Mouse (Mus musculus): ENCODE data around the gene Nubp1. TPM values are rescaled to one million over a fixed set of nuclear protein-coding genes. Genes with fewer than 3 reads are reported as not detected.

Nubp1 gene
- polyA plus RNA-seq, 1 experiment = 19.0 TPM

DNA sequence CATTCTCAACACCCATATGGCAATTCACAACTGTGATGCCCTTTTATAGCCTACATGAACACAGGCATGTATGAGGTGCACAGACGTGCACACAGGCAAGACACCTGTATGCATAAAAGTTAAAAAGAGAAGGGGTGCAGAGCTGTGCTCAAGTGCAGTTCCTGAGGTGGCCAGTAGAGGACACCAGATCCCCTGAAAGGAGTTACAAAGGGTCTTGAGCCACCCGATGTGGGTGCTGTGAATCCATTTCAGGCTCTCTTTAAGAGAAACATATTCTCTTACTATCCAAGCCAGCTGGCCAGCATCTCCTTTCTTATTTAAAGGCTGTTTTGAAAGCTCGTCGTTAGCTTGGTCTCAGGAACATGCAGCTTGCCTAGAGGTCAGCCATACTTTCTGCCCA, 5.1 kb downstream of the Nubp1 start:
- TF ChIP-seq CTCF (IDR thresholded peaks at IDR 0.05; ENCODE audit: control insufficient read depth, insufficient read depth, insufficient replicate concordance, low read depth, low read length) (peak; percentile 71; the same call in 1 of the 2 replicates), POLR2A (IDR thresholded peaks at IDR 0.05; ENCODE audit: control insufficient read depth, low read depth, low read length) (no peak)
- Histone ChIP-seq H3K4me3 (ENCODE audit: control insufficient read depth, low read depth, low read length) (no peak overlapping the region), H3K27me3 (ENCODE audit: control insufficient read depth, insufficient read depth, low read length) (no peaks in the 10 kb centered on the region), H3K27ac (ENCODE audit: control insufficient read depth, insufficient read depth, low read depth, low read length) (no peak overlapping the region), H3K4me1 (ENCODE audit: control insufficient read depth, insufficient read depth, low read length) (peaks cover 2% of the 10 kb centered on the region; the same call in 1 of the 2 replicates), H3K36me3 (ENCODE audit: control insufficient read depth, insufficient read depth, low read length) (no peaks in the 10 kb centered on the region; the same call in 1 of the 2 replicates)

DNA sequence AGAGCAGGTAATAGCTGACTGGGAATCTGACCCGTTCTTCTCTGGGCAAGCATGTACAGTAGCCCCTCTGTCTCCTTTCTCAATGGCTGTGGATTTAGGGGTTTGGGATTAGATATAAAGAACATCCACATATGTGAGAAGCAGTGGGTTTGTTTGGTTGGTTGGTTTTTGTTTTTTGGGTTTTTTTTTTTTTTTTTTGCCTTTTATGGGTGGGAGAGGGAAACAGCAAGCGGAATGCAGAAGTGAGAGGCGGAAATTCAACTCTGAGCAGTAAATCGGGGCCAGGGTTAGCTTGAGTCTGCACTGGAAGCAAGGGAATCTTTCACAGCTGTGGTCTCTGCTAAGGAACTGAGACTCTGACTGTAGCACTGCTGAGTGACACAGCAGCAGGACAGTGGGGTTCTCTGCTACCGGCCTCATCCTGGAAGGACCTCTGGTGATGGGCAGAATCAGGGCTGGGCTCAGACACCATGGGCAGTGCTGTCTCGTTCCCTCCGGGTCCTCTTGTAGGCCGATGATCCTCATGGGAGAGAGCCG, 6.0 kb downstream of the Nubp1 start:
- no peak overlapping the region for H3K4me3 ChIP-seq (ENCODE audit: control insufficient read depth, low read depth, low read length)
- H3K36me3 ChIP-seq (ENCODE audit: control insufficient read depth, insufficient read depth, low read length) = no peaks in the 10 kb centered on the region; the same call in 1 of the 2 replicates
- no peak overlapping the region for H3K27ac ChIP-seq (ENCODE audit: control insufficient read depth, insufficient read depth, low read depth, low read length)
- H3K4me1 ChIP-seq (ENCODE audit: control insufficient read depth, insufficient read depth, low read length) = no peaks in the 10 kb centered on the region; the same call in 1 of the 2 replicates
- no peaks in the 10 kb centered on the region for H3K27me3 ChIP-seq (ENCODE audit: control insufficient read depth, insufficient read depth, low read length)
- TF ChIP-seq POLR2A (IDR thresholded peaks at IDR 0.05; ENCODE audit: control insufficient read depth, low read depth, low read length) (no peak), CTCF (IDR thresholded peaks at IDR 0.05; ENCODE audit: control insufficient read depth, insufficient read depth, insufficient replicate concordance, low read depth, low read length) (no peak)

DNA sequence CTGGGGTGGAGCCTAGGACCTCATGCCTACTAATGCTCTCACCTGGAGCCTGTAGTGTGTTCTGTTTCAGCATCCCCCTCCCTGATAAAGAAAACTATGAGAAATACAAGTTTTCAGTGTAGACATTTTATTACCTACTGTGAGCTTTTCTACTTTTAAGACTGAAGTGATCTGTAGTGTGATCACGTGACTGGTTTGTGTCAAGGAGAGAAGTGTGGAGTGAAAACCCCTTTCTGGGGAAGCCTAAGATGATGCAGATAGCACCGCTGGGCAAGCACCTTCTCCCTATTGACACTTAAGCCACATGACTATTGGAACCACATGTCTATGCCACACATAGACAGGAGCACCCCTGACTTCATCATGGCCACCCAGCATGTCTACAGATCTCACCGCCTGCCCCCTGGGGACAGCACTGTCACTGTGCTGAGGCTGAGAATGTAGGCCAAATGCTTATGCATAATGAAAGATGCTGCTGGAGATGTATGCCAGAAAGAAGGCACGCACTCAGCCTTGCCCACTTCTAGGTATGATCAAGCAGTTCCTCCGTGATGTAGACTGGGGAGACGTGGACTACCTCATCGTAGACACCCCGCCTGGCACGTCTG, 8.8 kb downstream of the Nubp1 start:
- Histone ChIP-seq H3K36me3 (ENCODE audit: control insufficient read depth, insufficient read depth, low read length) (no peaks in the 10 kb centered on the region; the same call in 1 of the 2 replicates), H3K27me3 (ENCODE audit: control insufficient read depth, insufficient read depth, low read length) (no peaks in the 10 kb centered on the region), H3K27ac (ENCODE audit: control insufficient read depth, insufficient read depth, low read depth, low read length) (no peak overlapping the region), H3K4me3 (ENCODE audit: control insufficient read depth, low read depth, low read length) (peak overlapping the region; percentile 14), H3K4me1 (ENCODE audit: control insufficient read depth, insufficient read depth, low read length) (no peaks in the 10 kb centered on the region)
- no peak for TF ChIP-seq CTCF (IDR thresholded peaks at IDR 0.05; ENCODE audit: control insufficient read depth, insufficient read depth, insufficient replicate concordance, low read depth, low read length)
- no peak for TF ChIP-seq POLR2A (IDR thresholded peaks at IDR 0.05; ENCODE audit: control insufficient read depth, low read depth, low read length)

DNA sequence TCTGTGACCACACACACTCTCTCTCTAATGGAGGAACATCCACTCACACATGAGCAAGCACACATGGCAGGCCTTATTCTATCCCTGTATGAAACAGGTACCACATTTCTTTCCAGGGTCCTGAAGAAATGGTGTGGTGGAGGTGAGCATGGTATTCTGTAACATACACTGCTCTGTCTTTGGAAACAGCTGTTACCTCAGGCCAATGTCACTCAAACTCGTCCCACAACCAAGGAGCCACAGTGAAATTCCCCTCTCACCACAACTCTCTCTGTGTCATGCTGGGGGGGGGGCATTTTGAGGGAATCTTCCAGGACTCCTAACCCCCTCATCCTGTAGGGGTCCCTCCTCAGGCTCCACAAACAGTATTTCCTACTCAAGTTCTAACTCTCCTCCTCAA, 20.2 kb downstream of the Nubp1 start:
- TF ChIP-seq POLR2A (IDR thresholded peaks at IDR 0.05; ENCODE audit: control insufficient read depth, low read depth, low read length) (no peak), CTCF (IDR thresholded peaks at IDR 0.05; ENCODE audit: control insufficient read depth, insufficient read depth, insufficient replicate concordance, low read depth, low read length) (no peak)
- H3K4me1 ChIP-seq (ENCODE audit: control insufficient read depth, insufficient read depth, low read length) = no peaks in the 10 kb centered on the region
- no peaks in the 10 kb centered on the region for H3K27me3 ChIP-seq (ENCODE audit: control insufficient read depth, insufficient read depth, low read length)
- H3K36me3 ChIP-seq (ENCODE audit: control insufficient read depth, insufficient read depth, low read length) = no peaks in the 10 kb centered on the region
- no peak overlapping the region for H3K4me3 ChIP-seq (ENCODE audit: control insufficient read depth, low read depth, low read length)
- no peak overlapping the region for H3K27ac ChIP-seq (ENCODE audit: control insufficient read depth, insufficient read depth, low read depth, low read length)

DNA sequence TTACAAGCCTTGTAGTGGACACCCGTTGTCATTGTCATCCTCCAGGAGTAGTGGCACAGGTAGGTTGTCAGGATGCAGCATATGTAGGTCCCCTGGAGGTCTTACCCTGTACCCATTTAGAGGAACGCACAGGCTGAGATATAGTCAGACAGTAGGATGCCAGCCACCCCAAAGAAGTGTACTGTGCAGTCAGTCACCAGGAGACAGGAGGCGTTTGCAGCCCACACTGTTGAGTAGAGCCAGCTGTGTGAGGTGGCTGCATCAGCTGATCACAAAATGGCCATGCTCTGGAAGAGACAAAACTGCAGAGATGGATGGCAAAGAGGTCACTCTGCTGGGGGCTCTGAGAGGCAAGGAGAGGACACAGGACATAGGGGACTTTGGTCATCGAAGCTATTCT, 20.6 kb downstream of the Nubp1 start:
- no peak overlapping the region for H3K4me3 ChIP-seq (ENCODE audit: control insufficient read depth, low read depth, low read length)
- H3K36me3 ChIP-seq (ENCODE audit: control insufficient read depth, insufficient read depth, low read length) = no peaks in the 10 kb centered on the region
- H3K27me3 ChIP-seq (ENCODE audit: control insufficient read depth, insufficient read depth, low read length) = no peaks in the 10 kb centered on the region
- H3K4me1 ChIP-seq (ENCODE audit: control insufficient read depth, insufficient read depth, low read length) = no peaks in the 10 kb centered on the region
- TF ChIP-seq CTCF (IDR thresholded peaks at IDR 0.05; ENCODE audit: control insufficient read depth, insufficient read depth, insufficient replicate concordance, low read depth, low read length) (no peak), POLR2A (IDR thresholded peaks at IDR 0.05; ENCODE audit: control insufficient read depth, low read depth, low read length) (no peak)
- H3K27ac ChIP-seq (ENCODE audit: control insufficient read depth, insufficient read depth, low read depth, low read length) = no peak overlapping the region

GRCm38 (mm10) chr16:10433344-10433743, 21.6 kb downstream of the Nubp1 start:
- TF ChIP-seq POLR2A (IDR thresholded peaks at IDR 0.05; ENCODE audit: control insufficient read depth, low read depth, low read length) = no peak
- TF ChIP-seq CTCF (IDR thresholded peaks at IDR 0.05; ENCODE audit: control insufficient read depth, insufficient read depth, insufficient replicate concordance, low read depth, low read length) = no peak
- Histone ChIP-seq H3K36me3 (ENCODE audit: control insufficient read depth, insufficient read depth, low read length) (no peaks in the 10 kb centered on the region), H3K4me3 (ENCODE audit: control insufficient read depth, low read depth, low read length) (no peak overlapping the region), H3K27ac (ENCODE audit: control insufficient read depth, insufficient read depth, low read depth, low read length) (no peak overlapping the region), H3K27me3 (ENCODE audit: control insufficient read depth, insufficient read depth, low read length) (no peaks in the 10 kb centered on the region), H3K4me1 (ENCODE audit: control insufficient read depth, insufficient read depth, low read length) (no peaks in the 10 kb centered on the region)

DNA sequence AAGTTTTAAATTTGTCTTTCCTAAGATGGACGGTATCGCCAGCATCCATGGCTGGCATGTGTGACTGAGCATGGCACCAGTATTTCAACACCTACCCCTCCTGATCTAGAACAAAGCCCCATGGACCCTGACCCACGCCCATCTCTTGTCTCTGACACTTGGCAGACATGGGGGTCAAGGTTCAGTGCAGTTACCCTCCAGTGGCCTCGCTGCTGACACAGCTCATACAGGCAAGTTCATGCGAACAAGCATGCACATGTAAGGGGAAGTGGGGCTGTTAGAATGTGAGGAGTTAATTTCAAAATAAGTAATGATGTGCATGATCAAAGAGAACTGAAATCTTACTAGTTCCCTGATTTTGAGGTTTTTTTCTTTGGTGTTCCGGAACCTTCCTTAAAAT, 24.4 kb downstream of the Nubp1 start:
- TF ChIP-seq CTCF (IDR thresholded peaks at IDR 0.05; ENCODE audit: control insufficient read depth, insufficient read depth, insufficient replicate concordance, low read depth, low read length) (no peak), POLR2A (IDR thresholded peaks at IDR 0.05; ENCODE audit: control insufficient read depth, low read depth, low read length) (no peak)
- no peaks in the 10 kb centered on the region for H3K27me3 ChIP-seq (ENCODE audit: control insufficient read depth, insufficient read depth, low read length)
- no peaks in the 10 kb centered on the region for H3K4me1 ChIP-seq (ENCODE audit: control insufficient read depth, insufficient read depth, low read length)
- no peaks in the 10 kb centered on the region for H3K36me3 ChIP-seq (ENCODE audit: control insufficient read depth, insufficient read depth, low read length)
- no peak overlapping the region for H3K27ac ChIP-seq (ENCODE audit: control insufficient read depth, insufficient read depth, low read depth, low read length)
- no peak overlapping the region for H3K4me3 ChIP-seq (ENCODE audit: control insufficient read depth, low read depth, low read length)
